Mouse (Mus musculus): ENCODE data around the gene Tle2.

- no peak for TF ChIP-seq CTCF (IDR thresholded peaks at IDR 0.05; ENCODE audit: low read depth, low read length)
- no peak for TF ChIP-seq POLR2A (IDR thresholded peaks at IDR 0.05; ENCODE audit: extremely low read depth, insufficient read depth, low read length)
Measured at GRCm38 (mm10) chr10:81615486-81615885, 41.1 kb downstream of the Tle2 start.

All from liver, adult 2 months (tissue).